Mouse (Mus musculus) telencephalon, adult 2 months (tissue): ENCODE data around the gene Zfhx3.
A peak's percentile ranks its signal among the peaks of the same experiment; 100 is the strongest.

ENCODE experiments used
- DNase-seq: peaks from one replicate; pipeline ENCODE4 v3.0.0-alpha.2; 2011; ENCODE audit warnings: low read depth, low spot score

The Zfhx3 gene

DNA sequence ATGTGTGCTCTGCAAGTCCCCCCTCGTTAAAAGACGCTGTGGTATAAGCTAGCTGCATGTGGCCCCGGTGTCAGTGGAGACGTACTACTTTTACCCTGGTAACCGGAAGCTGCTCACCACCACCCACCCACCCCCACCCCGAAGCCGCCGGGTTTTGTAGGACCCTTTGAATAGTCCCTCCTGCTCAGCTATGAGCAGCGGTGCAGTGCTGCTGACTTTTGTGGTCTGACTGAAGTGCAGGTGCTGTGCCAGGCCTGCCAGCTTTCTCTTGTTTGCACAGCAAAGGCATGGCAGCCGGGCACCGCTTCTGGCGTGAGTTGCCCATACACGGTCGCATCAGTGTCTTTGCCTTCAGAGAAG is 944.8 kb downstream of the Zfhx3 start:
- DNase-seq, result no peak

- no peak for DNase-seq
Observed at GRCm38 (mm10) chr8:108887890-108888289, 945.4 kb downstream of the Zfhx3 start.

- DNase-seq, result no peak
Observed at GRCm38 (mm10) chr8:108888924-108889323, 946.5 kb downstream of the Zfhx3 start.

GRCm38 (mm10) chr8:108889406-108889805 is 947.0 kb downstream of the Zfhx3 start:
- no peak for DNase-seq

DNA sequence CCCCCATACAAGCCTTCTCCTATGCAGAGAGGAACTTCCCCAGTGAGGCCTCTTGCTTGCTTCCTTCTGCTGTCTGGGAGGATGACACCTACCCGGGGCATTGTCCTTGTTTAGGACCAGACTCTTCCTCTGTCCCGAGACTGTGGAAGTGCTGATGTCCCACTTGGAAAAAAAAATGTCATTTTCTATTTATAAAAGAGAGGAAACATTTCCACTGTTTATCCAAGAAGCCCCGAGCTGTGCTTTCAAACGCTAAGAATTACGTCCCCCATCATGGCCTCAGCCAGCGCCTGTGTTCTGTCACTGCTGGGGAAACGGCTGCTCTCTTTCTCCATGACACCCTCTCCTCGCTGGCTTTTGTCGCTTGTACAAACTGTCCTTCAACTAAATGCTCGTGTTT is 951.8 kb downstream of the Zfhx3 start:
- no peak for DNase-seq

GRCm38 (mm10) chr8:108896468-108897346 is 954.3 kb downstream of the Zfhx3 start:
- DNase-seq, result no peak

DNA sequence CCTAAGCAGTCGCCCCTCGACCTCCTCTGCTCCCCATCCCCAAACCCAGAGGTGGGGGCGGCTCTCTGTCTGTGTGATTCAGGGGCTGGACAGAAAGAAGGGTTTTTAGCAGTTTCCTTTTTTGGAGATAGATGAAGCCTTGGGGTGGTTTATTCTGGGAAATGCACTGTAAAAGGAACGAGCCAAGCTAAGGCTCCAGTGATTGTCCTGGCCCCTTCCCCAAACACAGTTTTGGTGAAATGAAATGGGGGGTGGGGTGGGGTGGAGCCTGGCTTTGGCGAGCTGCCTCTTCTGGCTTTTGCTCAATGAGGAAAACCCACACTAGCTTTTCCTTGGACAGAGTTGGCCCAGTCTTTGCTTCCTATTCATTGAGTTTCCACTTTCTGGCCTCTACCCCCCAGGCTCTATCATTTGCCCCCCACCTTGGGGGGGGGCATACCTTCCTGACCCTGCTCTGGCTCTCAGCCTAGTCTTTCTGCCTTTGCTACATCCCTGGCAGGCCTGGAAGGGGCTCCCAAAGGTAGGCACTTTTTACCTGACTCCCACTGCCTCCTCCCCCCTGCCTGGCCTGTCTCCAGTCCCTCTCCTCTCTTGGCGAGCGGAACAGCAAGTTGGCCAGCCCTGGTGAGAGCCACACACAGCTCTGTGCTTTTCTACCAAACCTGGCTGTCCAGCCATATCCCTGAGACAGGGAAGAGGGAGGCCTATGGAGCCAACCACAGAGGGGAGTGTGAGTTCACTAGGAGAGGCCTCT is 955.1 kb downstream of the Zfhx3 start:
- DNase-seq, result no peak

DNA sequence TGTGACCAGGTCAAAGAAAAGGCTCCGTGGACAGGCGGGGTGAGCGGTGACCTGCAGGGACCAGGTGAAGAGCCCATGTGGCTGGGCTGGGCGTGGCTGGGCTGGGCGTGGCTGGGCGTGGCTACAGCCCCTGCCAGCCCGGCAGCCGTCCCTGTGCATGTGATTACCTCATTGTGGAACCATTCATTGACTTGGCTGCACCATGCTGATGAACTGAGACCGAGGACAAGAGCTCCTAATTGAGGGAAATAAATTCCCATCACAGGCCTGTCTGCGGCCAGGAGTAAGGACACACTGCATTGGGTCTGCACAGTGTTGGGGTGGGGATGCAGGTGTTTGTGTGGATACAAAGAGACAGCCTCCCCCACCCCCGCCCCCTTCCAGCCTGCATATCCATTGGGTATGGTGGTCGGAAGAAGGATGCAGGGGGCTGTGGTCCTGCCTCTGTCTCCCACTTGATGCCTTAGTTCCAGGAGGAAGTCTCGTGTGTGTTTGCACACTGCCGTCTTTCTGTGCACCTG is 956.9 kb downstream of the Zfhx3 start:
- no peak for DNase-seq

DNA sequence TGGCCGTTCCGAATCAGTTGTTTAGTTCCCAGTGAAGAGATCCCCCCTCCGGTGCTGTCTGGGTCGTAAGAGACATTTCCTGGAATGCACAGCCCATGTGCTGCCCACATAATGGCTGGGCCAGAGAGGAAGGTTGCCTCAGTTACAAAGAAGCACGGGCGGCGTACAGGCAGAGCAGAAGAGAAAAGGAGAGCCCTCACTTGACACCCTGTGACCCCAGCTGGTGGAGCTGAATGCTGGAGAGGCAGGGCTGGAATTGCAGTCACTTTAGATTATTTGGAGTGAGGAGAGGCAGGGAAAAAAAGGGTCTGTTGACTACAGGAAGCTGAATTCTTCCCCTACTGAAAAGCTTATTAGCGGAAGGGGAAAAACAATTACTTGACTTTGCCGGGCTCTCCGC is 958.1 kb downstream of the Zfhx3 start:
- DNase-seq, result no peak

DNA sequence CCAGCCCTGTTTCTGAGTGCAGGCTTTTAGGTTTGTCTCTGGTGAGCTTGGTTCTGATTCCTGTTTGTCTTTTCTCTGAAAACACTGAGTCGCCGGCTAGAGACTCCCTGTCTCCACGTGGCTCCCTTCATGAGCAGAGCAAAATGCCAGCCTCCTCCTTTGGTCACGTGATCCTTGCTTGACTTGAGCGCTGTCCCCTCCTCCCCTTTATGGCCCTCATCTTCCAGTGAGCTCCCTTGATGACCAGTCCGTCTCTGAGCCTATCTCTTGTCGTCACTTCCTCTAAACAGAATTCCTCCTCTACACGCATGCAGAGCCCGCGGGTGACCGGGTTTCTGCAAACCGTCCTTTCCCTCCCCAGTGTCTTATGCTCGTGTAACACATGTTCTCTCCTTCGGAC is 958.8 kb downstream of the Zfhx3 start:
- no peak for DNase-seq

- DNase-seq, result no peak
Observed at GRCm38 (mm10) chr8:108903550-108903949, 961.1 kb downstream of the Zfhx3 start.

GRCm38 (mm10) chr8:108904288-108904971 is 962.0 kb downstream of the Zfhx3 start:
- no peak for DNase-seq

GRCm38 (mm10) chr8:108908066-108908465 is 965.6 kb downstream of the Zfhx3 start:
- no peak for DNase-seq

DNA sequence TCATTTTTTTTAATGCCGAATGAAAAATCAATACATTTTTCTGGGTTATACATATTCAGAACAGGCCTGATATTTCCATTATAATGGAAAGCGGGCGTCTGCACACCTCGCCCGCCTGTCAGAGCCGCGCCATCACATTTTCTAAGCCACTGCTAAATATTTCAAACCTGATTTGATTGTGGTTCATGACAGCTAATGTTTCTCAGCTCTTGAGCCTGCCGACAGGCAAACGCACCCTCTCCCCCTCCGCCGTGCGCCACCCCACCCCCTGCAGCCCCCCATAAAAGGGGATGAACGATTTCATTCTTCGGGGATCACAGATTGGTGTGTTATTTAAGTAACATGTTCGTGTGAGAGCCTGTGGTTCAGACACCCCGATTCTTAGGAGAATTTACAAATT is 966.1 kb downstream of the Zfhx3 start:
- no peak for DNase-seq

DNA sequence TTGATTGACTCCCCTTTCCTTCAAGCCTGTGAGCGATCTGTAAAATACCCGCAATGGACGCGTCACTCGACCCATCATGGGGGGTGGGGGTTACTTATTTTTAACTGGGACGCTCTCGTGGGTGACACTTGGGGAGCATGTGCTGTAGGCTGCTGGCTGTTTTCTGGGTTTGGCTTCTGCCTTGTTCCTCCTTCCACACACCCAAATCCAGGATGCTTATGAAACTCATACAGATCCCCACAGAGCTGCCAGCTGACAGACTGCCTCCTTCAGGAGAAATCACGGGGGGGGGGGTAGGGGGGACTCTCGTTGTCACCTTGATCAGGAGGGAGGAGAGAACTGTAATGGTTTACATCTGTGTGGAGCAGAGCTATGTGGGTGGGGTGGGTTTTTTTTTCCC is 966.6 kb downstream of the Zfhx3 start:
- peak; percentile 57 for DNase-seq

DNA sequence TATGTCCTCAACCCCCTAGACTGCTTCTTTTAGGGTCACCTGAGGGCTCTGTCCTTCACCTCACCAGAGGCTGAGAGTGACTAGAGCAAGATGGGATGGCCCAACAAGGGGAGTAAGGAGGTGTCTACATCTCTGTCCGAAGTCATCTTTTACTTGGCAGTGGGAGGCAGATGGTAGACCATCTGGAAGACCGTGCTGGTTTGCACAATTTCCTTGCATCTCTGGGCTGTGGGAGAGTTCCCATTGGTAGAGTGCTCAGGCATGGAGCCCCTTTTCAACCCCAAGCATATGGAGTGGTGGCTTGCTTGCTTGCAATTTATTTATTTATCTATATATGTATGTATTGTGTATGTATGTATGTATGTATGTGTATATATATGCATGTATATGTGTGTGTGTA is 967.0 kb downstream of the Zfhx3 start:
- DNase-seq, result no peak

DNA sequence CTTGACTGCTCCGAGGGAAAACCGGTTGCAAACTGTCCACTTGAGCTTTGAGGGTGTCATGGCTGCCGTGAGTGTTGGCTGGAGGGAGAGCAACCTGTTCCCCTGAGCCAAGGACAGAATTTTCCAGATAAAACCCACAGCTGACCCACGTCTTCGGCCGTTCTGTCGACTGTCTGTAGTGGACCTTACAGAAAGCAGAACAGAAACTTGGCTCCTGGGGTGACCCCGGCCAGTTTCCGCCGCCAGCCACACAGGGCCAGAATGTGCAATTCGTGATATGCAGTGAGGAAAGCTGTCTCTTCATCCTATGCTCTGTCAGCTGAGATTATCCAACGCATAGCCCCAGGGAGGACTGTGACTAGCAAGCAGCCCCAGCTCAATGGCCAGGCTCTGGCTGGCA is 968.4 kb downstream of the Zfhx3 start:
- DNase-seq, result no peak

DNA sequence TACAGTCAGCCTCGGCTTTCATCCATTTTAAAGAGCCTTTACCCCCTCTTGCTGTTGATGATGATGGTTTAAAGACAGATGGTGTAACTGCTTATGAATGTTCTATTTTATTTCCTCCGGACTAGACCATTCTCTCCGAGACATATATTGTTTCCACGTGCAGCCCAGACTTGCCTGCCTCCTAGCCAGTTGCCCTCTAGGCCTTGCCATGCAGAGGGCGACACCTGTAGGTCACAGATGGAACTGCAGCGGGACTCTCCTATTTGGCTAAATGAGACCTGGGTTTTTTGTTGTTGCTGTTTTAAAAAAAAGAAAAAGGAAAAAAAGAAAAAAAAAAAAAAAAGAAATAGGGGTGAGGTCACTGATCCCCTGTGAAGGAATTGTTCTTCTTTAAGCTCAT is 969.1 kb downstream of the Zfhx3 start:
- DNase-seq, result no peak

DNA sequence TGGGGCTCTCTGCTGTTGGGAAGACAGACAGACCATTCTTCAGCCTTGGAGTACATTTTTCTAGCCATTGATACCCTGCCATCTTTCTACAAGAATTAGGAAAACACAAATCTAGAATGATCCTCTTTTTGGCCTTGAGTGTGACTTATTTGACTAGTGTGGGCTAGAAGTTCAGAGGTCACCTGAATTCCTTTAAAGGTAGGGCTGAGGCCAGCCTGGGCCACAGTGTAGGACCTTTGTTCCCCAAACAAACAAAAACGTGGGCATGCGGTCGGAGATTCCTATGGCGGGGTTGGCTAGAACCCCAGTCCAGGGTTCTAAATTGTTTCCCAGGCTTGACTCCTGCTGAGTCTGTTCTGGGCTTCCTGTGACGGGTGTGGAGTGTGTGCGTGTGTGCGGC is 970.6 kb downstream of the Zfhx3 start:
- DNase-seq, result no peak

GRCm38 (mm10) chr8:108915425-108915824 is 973.0 kb downstream of the Zfhx3 start:
- DNase-seq, result no peak

GRCm38 (mm10) chr8:108915876-108916275 is 973.4 kb downstream of the Zfhx3 start:
- no peak for DNase-seq

DNA sequence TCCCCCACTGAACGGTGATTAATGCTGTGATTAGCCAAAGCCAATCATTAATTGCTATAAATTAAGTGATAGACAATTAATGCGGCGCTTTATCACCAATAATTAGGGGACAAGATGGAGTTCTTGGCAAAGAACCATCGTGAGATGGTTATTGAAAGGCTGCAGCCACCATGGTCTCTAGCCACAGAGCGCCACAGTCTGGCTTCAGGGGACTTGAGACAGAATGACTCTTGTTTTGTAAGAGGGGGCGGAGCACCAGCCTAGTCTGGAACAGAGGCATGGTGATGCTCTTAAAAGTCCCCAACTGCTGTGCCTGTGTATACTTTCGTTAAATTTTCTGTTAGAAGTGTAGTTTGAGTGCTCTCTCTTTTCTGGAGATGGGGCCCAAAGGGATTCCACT is 977.7 kb downstream of the Zfhx3 start:
- DNase-seq, result no peak
